Mouse (Mus musculus) right cerebral cortex, postnatal 4 days (tissue): ENCODE results near the gene Vmn2r35.
"Not testable (repeated sequence)": the region's sequence is repeated elsewhere in the genome, so short reads cannot be mapped to it uniquely, and the experiment has no call there.

ENCODE experiments used
- DNase-seq: peaks from one replicate; pipeline ENCODE4 v3.0.0-alpha.2; 2022

Gene Vmn2r35

GRCm38 (mm10) chr7:7819767-7820166 is at the start of gene Vmn2r35:
TSS of gene Vmn2r35 (minus strand) at chr7:7819867.
- not testable (repeated sequence) for DNase-seq

DNA sequence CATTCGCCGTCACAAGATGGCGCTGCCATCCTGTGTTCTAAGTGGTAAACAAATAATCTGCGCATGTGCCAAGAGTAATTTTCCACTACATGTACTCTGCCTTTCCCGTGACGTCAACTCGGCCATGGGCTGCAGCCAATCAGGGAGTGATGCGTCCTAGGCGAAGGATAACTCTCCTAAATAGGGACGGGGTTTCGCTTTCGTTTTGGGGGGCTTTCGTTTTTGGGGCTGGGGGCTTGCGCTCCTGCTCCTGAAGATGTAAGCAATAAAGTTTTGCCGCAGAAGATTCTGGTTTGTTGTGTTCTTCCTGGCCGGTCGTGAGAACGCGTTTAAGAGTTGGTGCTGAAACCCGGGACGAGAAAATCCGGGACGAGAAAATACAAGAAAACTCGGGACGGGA is 25.5 kb downstream of the Vmn2r35 start:
- DNase-seq = not testable (repeated sequence)
